Mouse (Mus musculus) kidney, embryonic 14.5 days (tissue): Measurements from ENCODE around the gene Thap8. TPM values are rescaled to one million over a fixed set of nuclear protein-coding genes. Genes with fewer than 3 reads are reported as not detected.

Experiments
- ATAC-seq: fragments of 200-750 bp; cut with Nextera tagmentation; 2 replicates; pipeline ENCODE4 v1.8.0; 2017; ENCODE audit warnings: moderate number of reproducible peaks, mild to moderate bottlenecking, moderate TSS enrichment, moderate library complexity; ENCODE audit not compliant: low FRiP score, low TSS enrichment
- H3K27ac ChIP-seq: fragments of 300-500 bp; sonication (generic); 2 replicates; pipeline ENCODE4 v1.5.1; 2014; ENCODE audit warnings: low read depth, mild to moderate bottlenecking, low read length, moderate library complexity, mixed read lengths
- H3K27me3 ChIP-seq: fragments of 300-500 bp; sonication (generic); 2 replicates; pipeline ENCODE4 v1.6.1; 2014; ENCODE audit warnings: mild to moderate bottlenecking, low read length; ENCODE audit not compliant: control insufficient read depth, insufficient read depth
- H3K36me3 ChIP-seq: fragments of 300-500 bp; sonication (generic); 2 replicates; pipeline ENCODE4 v1.6.1; 2014; ENCODE audit warnings: low read length, mixed read lengths; ENCODE audit not compliant: control insufficient read depth, insufficient read depth
- H3K4me1 ChIP-seq: fragments of 300-500 bp; sonication (generic); 2 replicates; pipeline ENCODE4 v1.6.1; 2014; ENCODE audit warnings: low read length, mixed read lengths; ENCODE audit not compliant: control insufficient read depth, insufficient read depth
- H3K4me2 ChIP-seq: fragments of 300-500 bp; sonication (generic); replicated peaks from 2 replicates; pipeline ENCODE4 v1.6.1; 2014; ENCODE audit warnings: low read depth, mild to moderate bottlenecking, low read length
- H3K4me3 ChIP-seq: fragments of 300-500 bp; sonication (generic); 2 replicates; pipeline ENCODE4 v1.5.1; 2014; ENCODE audit warnings: mild to moderate bottlenecking, low read length
- H3K9ac ChIP-seq: fragments of 300-500 bp; sonication (generic); 2 replicates; pipeline ENCODE4 v1.6.1; 2014; ENCODE audit warnings: low read depth, mild to moderate bottlenecking, low read length, moderate library complexity
- H3K9me3 ChIP-seq: fragments of 300-500 bp; sonication (generic); 2 replicates; pipeline ENCODE4 v1.6.1; 2016; ENCODE audit warnings: low read length; ENCODE audit not compliant: control insufficient read depth
- WGBS: fragments of 180-500 bp; shearing (Covaris S2); extraction: QIAGEN DNeasy Blood & Tissue Kit; methylation state at CpG from one replicate; pipeline ENCODE4 v1.1.7; 2014; 5-methylcytosine and 5-hydroxymethylcytosine counted together
- polyA plus RNA-seq: library from polyadenylated mRNA; unstranded; fragments of >200 nt; fragmentation: Nextera tagmentation; extraction: Ambion mirVana; gene quantifications from 2 replicates; pipeline ENCODE4 v1.2.1, GENCODE M21; 2014

The Thap8 gene
- polyA plus RNA-seq = 0.22 and 0.43 TPM in 2 replicates

GRCm38 (mm10) chr7:30279951-30280669, at the start of gene Thap8, which contains the start of gene Wdr62:
Thap8 (plus strand) TSS chr7:30280094.
Wdr62 (minus strand) TSS chr7:30280419.
- H3K9ac ChIP-seq = peak within 1 kb of the TSS; percentile 44; the same call in 1 of the 2 replicates
- H3K27me3 ChIP-seq = no peaks in the 10 kb centered on the region
- H3K9me3 ChIP-seq = no peaks in the 10 kb centered on the region
- H3K4me3 ChIP-seq = peak within 1 kb of the TSS; percentile 65
- H3K36me3 ChIP-seq = no peaks in the 10 kb centered on the region
- peak within 1 kb of the TSS; percentile 50 for H3K4me2 ChIP-seq
- no peaks in the 10 kb centered on the region; the same call in 1 of the 2 replicates for H3K4me1 ChIP-seq
- WGBS = under 1% methylated on average over 48 of the region's 49 CpGs
- H3K27ac ChIP-seq = peak within 1 kb of the TSS; percentile 90
- peak; percentile 96 for ATAC-seq

- peak overlapping the region; percentile 73 for H3K4me2 ChIP-seq
- peak; percentile 32; the same call in 1 of the 2 replicates for ATAC-seq
- H3K4me1 ChIP-seq = peaks cover 17% of the 10 kb centered on the region
- H3K36me3 ChIP-seq = peaks cover 43% of the 10 kb centered on the region
- H3K27ac ChIP-seq = 0 out of 2 replicates have a peak overlapping the region, but pooled peaks have one; percentile 32
- H3K9ac ChIP-seq = peak overlapping the region; percentile 82
- H3K27me3 ChIP-seq = no peaks in the 10 kb centered on the region
- H3K9me3 ChIP-seq = no peaks in the 10 kb centered on the region
- H3K4me3 ChIP-seq = peak overlapping the region; percentile 82
- under 1% methylated on average over 16 of the region's 16 CpGs for WGBS
These were observed 48.6 kb upstream of the Thap8 start for GRCm38 (mm10) chr7:30231328-30231668.

DNA sequence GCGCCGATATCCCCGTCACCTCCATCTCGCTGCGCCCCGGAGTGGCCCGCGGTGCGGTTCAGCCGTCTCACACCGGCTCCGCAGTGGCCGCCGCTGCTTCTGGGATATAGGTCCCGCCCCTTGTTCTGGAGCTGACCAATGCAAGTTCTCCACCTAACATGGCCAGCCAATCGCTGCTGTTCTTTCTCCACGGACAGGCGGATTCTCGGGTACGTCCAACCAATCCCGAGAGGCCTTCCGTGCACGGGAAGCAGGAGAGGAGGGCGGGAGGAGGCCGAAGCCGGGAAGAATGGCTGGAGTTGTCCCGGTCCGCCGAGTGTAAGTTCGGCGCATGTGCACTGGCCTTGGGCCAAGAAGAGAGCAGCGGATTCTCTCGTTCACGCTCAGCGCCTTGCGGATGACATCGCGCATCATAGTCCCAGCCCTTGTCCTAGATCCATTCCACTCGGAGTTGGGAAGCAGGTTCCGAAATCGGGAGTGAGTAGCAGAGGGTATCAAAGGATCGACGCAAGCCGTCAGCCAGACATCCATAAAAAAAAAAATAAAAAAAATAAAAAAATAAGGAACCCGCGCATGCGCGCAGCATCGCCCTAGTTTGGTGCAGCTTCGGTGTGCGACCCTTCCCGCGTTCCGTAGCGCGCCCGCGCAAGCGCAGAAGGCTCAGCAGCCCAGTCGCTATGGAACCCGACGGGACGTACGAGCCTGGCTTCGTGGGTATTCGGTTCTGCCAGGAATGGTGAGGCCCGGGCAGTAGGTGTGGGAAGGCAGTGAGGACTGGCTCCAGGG, 48.0 kb upstream of the Thap8 start, which contains the start of the genes Polr2i and Tbcb:
Gene Polr2i (plus strand): TSS at position 280 of the 786 bp plus-strand sequence.
Gene Tbcb (minus strand): TSS at position 604 of the 786 bp plus-strand sequence.
- Histone ChIP-seq H3K4me2 (peak within 1 kb of the TSS; percentile 73), H3K27ac (peak within 1 kb of the TSS; percentile 88), H3K27me3 (no peaks in the 10 kb centered on the region), H3K4me1 (peaks cover 17% of the 10 kb centered on the region), H3K4me3 (peak within 1 kb of the TSS; percentile 82), H3K36me3 (peaks cover 37% of the 10 kb centered on the region), H3K9me3 (no peaks in the 10 kb centered on the region), H3K9ac (peak within 1 kb of the TSS; percentile 82)
- peak; percentile 95 for ATAC-seq
- WGBS = under 1% methylated on average over 67 of the region's 67 CpGs

DNA sequence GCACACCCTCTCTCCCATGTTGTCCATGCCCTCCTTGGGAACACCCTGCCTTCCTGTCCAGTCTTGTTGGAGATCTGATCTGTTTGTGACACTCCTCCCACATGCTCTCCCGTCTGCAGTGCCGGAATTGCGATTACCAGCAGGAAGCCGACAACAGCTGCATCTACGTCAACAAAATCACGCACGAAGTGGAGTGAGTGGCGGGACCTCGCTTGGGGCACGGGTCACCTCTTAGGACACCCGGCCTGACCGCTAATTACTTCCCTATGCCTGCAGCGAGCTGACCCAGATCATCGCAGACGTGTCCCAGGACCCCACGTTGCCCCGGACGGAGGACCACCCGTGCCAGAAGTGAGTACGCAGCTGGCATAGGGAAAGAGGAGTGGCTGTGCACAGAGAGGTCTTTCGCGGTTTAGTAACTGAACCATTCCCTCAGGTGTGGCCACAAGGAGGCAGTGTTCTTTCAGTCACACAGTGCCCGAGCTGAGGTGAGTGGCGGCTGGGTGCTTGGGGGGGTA, 47.2 kb upstream of the Thap8 start:
- peak overlapping the region; percentile 82 for H3K9ac ChIP-seq
- H3K4me1 ChIP-seq = peaks cover 17% of the 10 kb centered on the region
- peaks cover 29% of the 10 kb centered on the region; the same call in 1 of the 2 replicates for H3K36me3 ChIP-seq
- peak overlapping the region; percentile 73 for H3K4me2 ChIP-seq
- H3K9me3 ChIP-seq = no peaks in the 10 kb centered on the region
- 6% methylated on average over 24 of the region's 24 CpGs for WGBS
- H3K27ac ChIP-seq = peak overlapping the region; percentile 88; the same call in 1 of the 2 replicates
- ATAC-seq = peak; percentile 28
- no peaks in the 10 kb centered on the region for H3K27me3 ChIP-seq
- H3K4me3 ChIP-seq = peak overlapping the region; percentile 82

GRCm38 (mm10) chr7:30233387-30233786, 46.5 kb upstream of the Thap8 start:
- H3K36me3 ChIP-seq = peaks cover 24% of the 10 kb centered on the region; the same call in 1 of the 2 replicates
- H3K4me3 ChIP-seq = peak overlapping the region; percentile 82; the same call in 1 of the 2 replicates
- no peak overlapping the region for H3K9ac ChIP-seq
- no peaks in the 10 kb centered on the region for H3K27me3 ChIP-seq
- no peaks in the 10 kb centered on the region for H3K9me3 ChIP-seq
- H3K4me2 ChIP-seq = peak overlapping the region; percentile 73
- WGBS = 92% methylated on average over 20 of the region's 20 CpGs
- peaks cover 17% of the 10 kb centered on the region for H3K4me1 ChIP-seq
- H3K27ac ChIP-seq = no peak overlapping the region
- ATAC-seq = no peak

GRCm38 (mm10) chr7:30234276-30234858, 45.5 kb upstream of the Thap8 start:
- H3K4me1 ChIP-seq = peaks cover 17% of the 10 kb centered on the region
- H3K27me3 ChIP-seq = no peaks in the 10 kb centered on the region
- no peak overlapping the region for H3K4me3 ChIP-seq
- H3K9me3 ChIP-seq = no peaks in the 10 kb centered on the region
- peaks cover 24% of the 10 kb centered on the region; the same call in 1 of the 2 replicates for H3K36me3 ChIP-seq
- H3K27ac ChIP-seq = no peak overlapping the region
- WGBS = 83% methylated on average over 15 of the region's 15 CpGs
- H3K4me2 ChIP-seq = no peak overlapping the region
- ATAC-seq = no peak
- no peak overlapping the region for H3K9ac ChIP-seq

- ATAC-seq = no peak
- H3K9ac ChIP-seq = no peak overlapping the region
- 90% methylated on average over 8 of the region's 8 CpGs for WGBS
- no peak overlapping the region for H3K27ac ChIP-seq
- H3K4me1 ChIP-seq = peaks cover 17% of the 10 kb centered on the region
- H3K27me3 ChIP-seq = no peaks in the 10 kb centered on the region
- H3K4me2 ChIP-seq = no peak overlapping the region
- H3K9me3 ChIP-seq = no peaks in the 10 kb centered on the region
- no peak overlapping the region for H3K4me3 ChIP-seq
- H3K36me3 ChIP-seq = peaks cover 21% of the 10 kb centered on the region; the same call in 1 of the 2 replicates
These were observed 44.8 kb upstream of the Thap8 start for GRCm38 (mm10) chr7:30235091-30235490.

GRCm38 (mm10) chr7:30235625-30236024, 44.3 kb upstream of the Thap8 start, which contains the start of gene Ovol3:
Ovol3 (minus strand) TSS chr7:30235725.
- no peak within 1 kb of the TSS for H3K4me3 ChIP-seq
- ATAC-seq = no peak
- 80% methylated on average over 4 of the region's 4 CpGs for WGBS
- no peak within 1 kb of the TSS for H3K27ac ChIP-seq
- peaks cover 15% of the 10 kb centered on the region for H3K4me1 ChIP-seq
- H3K9me3 ChIP-seq = no peaks in the 10 kb centered on the region
- H3K9ac ChIP-seq = no peak within 1 kb of the TSS
- H3K27me3 ChIP-seq = no peaks in the 10 kb centered on the region
- no peak within 1 kb of the TSS for H3K4me2 ChIP-seq
- peaks cover 21% of the 10 kb centered on the region; the same call in 1 of the 2 replicates for H3K36me3 ChIP-seq
